8 mouse cellular contexts compared by ENCODE assay signal in the genomic region with DNA sequence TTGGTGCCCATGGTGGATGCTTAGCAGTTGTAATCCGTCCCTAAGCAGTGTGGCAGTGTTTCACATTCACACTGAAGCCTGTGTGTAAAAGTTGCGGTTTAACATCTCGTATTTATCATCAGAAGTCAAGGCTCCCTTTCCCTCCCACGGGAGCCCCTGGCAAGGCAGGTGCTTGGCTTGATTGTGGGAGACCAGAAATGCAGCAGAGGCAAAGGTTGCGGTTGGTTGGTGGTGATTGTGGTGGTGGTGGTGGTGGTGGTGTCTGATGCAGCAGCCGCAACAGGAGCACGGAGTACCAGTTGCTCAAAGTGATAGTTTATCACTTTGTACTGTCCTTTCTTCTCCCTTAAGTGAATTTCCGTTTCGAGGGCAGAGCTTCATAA. TPM values are rescaled to one million over a fixed set of nuclear protein-coding genes. Genes with fewer than 3 reads are reported as not detected.
A peak's percentile ranks its signal among the peaks of the same experiment; 100 is the strongest.
DNase-seq lines count a peak whose midpoint lies in the region; ATAC-seq and TF ChIP-seq lines count a peak whose summit lies in the region.

No protein-coding gene starts in this region.

- no peaks in the 10 kb centered on the region for H3K27me3 ChIP-seq in embryonic facial prominence, embryonic 15.5 days
- H3K27me3 ChIP-seq in liver, embryonic 11.5 days (replicated peaks; ENCODE audit: control insufficient read depth, insufficient read depth, low read length), result peaks cover 18% of the 10 kb centered on the region
- H3K27me3 ChIP-seq in stomach, embryonic 16.5 days (ENCODE audit: control insufficient read depth, insufficient read depth, low read length), result no peaks in the 10 kb centered on the region

- no peak overlapping the region for H3K9ac ChIP-seq in embryonic facial prominence, embryonic 15.5 days
- H3K9ac ChIP-seq in liver, embryonic 11.5 days (ENCODE audit: low read depth, low read length), result 0 out of 2 replicates have a peak overlapping the region, but pooled peaks have one; percentile 40
- H3K9ac ChIP-seq in stomach, embryonic 16.5 days (ENCODE audit: low read length), result no peak overlapping the region; the same call in 1 of the 2 replicates

- H3K4me3 ChIP-seq in left cerebral cortex, adult 2 months, result peak overlapping the region; percentile 67
- peak overlapping the region; percentile 70 for H3K4me3 ChIP-seq in embryonic facial prominence, embryonic 15.5 days (replicated peaks)
- H3K4me3 ChIP-seq in liver, embryonic 11.5 days (ENCODE audit: low read depth, low read length), result peak overlapping the region; percentile 59
- H3K4me3 ChIP-seq in stomach, embryonic 16.5 days (replicated peaks; ENCODE audit: low read length), result peak overlapping the region; percentile 67

- H3K36me3 ChIP-seq in embryonic facial prominence, embryonic 15.5 days, result no peaks in the 10 kb centered on the region
- no peaks in the 10 kb centered on the region for H3K36me3 ChIP-seq in liver, embryonic 11.5 days (ENCODE audit: control insufficient read depth, insufficient read depth, low read length)
- H3K36me3 ChIP-seq in stomach, embryonic 16.5 days (ENCODE audit: control insufficient read depth, insufficient read depth, low read length), result no peaks in the 10 kb centered on the region

- no peaks in the 10 kb centered on the region for H3K9me3 ChIP-seq in embryonic facial prominence, embryonic 15.5 days (replicated peaks)
- H3K9me3 ChIP-seq in liver, embryonic 11.5 days (ENCODE audit: control insufficient read depth, low read length), result no peaks in the 10 kb centered on the region
- no peaks in the 10 kb centered on the region for H3K9me3 ChIP-seq in stomach, embryonic 16.5 days (replicated peaks; ENCODE audit: control insufficient read depth, low read length)

- H3K4me2 ChIP-seq in embryonic facial prominence, embryonic 15.5 days (replicated peaks), result peak overlapping the region; percentile 84
- H3K4me2 ChIP-seq in liver, embryonic 11.5 days, result peak overlapping the region; percentile 93
- peak overlapping the region; percentile 91 for H3K4me2 ChIP-seq in stomach, embryonic 16.5 days (ENCODE audit: low read depth, low read length)

- WGBS in embryonic facial prominence, embryonic 15.5 days, result 16% methylated on average over 9 of the region's 9 CpGs
- 12% methylated on average over 9 of the region's 9 CpGs for WGBS in liver, embryonic 11.5 days
- WGBS in stomach, embryonic 16.5 days, result 32% methylated on average over 9 of the region's 9 CpGs

- no peak for DNase-seq in left cerebral cortex, adult 2 months (ENCODE audit: extremely low spot score in 1 of 2, low spot score in 2 of 2)
- no peak for DNase-seq in left cerebral cortex, adult 18-20 months (ENCODE audit: low spot score in 2 of 2)
- peak; percentile 43 for DNase-seq in liver, embryonic 11.5 days (ENCODE audit: low spot score)
- DNase-seq in spleen, adult 12 weeks (ENCODE audit: low spot score), result no peak
- DNase-seq in cerebellum, adult 8-10 months, result no peak
- no peak for DNase-seq in gastrocnemius, adult 8-10 months (ENCODE audit: low spot score in 2 of 2)

- H3K4me1 ChIP-seq in embryonic facial prominence, embryonic 15.5 days, result peaks cover 14% of the 10 kb centered on the region; the same call in 1 of the 2 replicates
- peaks cover 3% of the 10 kb centered on the region for H3K4me1 ChIP-seq in liver, embryonic 11.5 days (replicated peaks; ENCODE audit: control insufficient read depth, insufficient read depth, low read length)
- no peaks in the 10 kb centered on the region for H3K4me1 ChIP-seq in stomach, embryonic 16.5 days (ENCODE audit: control insufficient read depth, insufficient read depth, low read length)

- intact Hi-C loops in left cerebral cortex, adult 2 months (cut with DNase I), result loop anchor here (5.0 kb wide), 2 partner anchors 52 to 67 kb away; no protein-coding TSS in a partner anchor

- ATAC-seq in embryonic facial prominence, embryonic 15.5 days (ENCODE audit: insufficient number of reproducible peaks, low FRiP score, low TSS enrichment, low read depth), result no peak
- ATAC-seq in liver, embryonic 11.5 days (replicated peaks; ENCODE audit: low FRiP score), result peak; percentile 51; the same call in 1 of the 2 replicates
- ATAC-seq in stomach, embryonic 16.5 days (ENCODE audit: insufficient read depth, low FRiP score), result no peak

- TF ChIP-seq CTCF in left cerebral cortex, adult 2 months (IDR thresholded peaks at IDR 0.05), result no peak

- peak overlapping the region; percentile 80 for H3K27ac ChIP-seq in left cerebral cortex, adult 2 months
- H3K27ac ChIP-seq in embryonic facial prominence, embryonic 15.5 days (replicated peaks), result peak overlapping the region; percentile 68
- H3K27ac ChIP-seq in liver, embryonic 11.5 days (ENCODE audit: low read depth, low read length), result no peak overlapping the region
- no peak overlapping the region for H3K27ac ChIP-seq in stomach, embryonic 16.5 days (ENCODE audit: low read length)

RNA-seq across cellular contexts. Expression of gene Rnf182, which starts 0.3 kb away (rescaled TPM):
- total RNA-seq in left cerebral cortex, adult 2 months (2021), result 1 to 10 TPM; 7.6 to 7.8 TPM
- total RNA-seq in left cerebral cortex, adult 18-20 months (2021), result 1 to 10 TPM; 8.1 to 9.9 TPM
- 7.7 and 11.1 TPM in 2 replicates for polyA plus RNA-seq in embryonic facial prominence, embryonic 15.5 days (2015; fragmentation: Nextera tagmentation; extraction: Ambion mirVana)
- 0.45 and 1.3 TPM in 2 replicates for polyA plus RNA-seq in liver, embryonic 11.5 days (2014; fragmentation: Nextera tagmentation; extraction: Ambion mirVana)
- polyA plus RNA-seq in stomach, embryonic 16.5 days (2015; fragmentation: Nextera tagmentation; extraction: Ambion mirVana), result 1.5 and 2.9 TPM in 2 replicates
- under 1 TPM in 2 of 4 experiments, not detected in 2; 0.10 to 0.11 TPM for total RNA-seq in gastrocnemius, adult 8-10 months (2022)

RNA-seq across cellular contexts. Expression of gene Mcur1, which starts 55.2 kb away (rescaled TPM):
- total RNA-seq in left cerebral cortex, adult 2 months (2021), result 10 to 100 TPM; 15.8 to 17.8 TPM
- 10 to 100 TPM; 17.1 to 17.9 TPM for total RNA-seq in left cerebral cortex, adult 18-20 months (2021)
- 14.1 and 14.4 TPM in 2 replicates for polyA plus RNA-seq in embryonic facial prominence, embryonic 15.5 days (2015; fragmentation: Nextera tagmentation; extraction: Ambion mirVana)
- polyA plus RNA-seq in liver, embryonic 11.5 days (2014; fragmentation: Nextera tagmentation; extraction: Ambion mirVana), result 12.0 and 12.7 TPM in 2 replicates
- polyA plus RNA-seq in stomach, embryonic 16.5 days (2015; fragmentation: Nextera tagmentation; extraction: Ambion mirVana), result 10.1 and 10.6 TPM in 2 replicates
- total RNA-seq in gastrocnemius, adult 8-10 months (2022), result 10 to 100 TPM; 25.5 to 34.6 (median 30.2) TPM

Comparison
In these comparisons a context has a peak if more than half of its experiments do, and no peak if none do; other contexts are left out.
1. H3K27ac ChIP-seq: peak in left cerebral cortex, adult 2 months (single experiment) and embryonic facial prominence, embryonic 15.5 days (single experiment); none in liver, embryonic 11.5 days (single experiment) and stomach, embryonic 16.5 days (single experiment).
2. RNA of gene Rnf182, which starts 0.3 kb away (total RNA-seq): 8.1 to 9.9 TPM in left cerebral cortex, adult 18-20 months and 7.6 to 7.8 TPM in left cerebral cortex, adult 2 months; 0.10 to 0.11 TPM in gastrocnemius, adult 8-10 months; every median in the first group is over 4 times any median in the second.
3. Peak in every context shown above with its lines, with median percentiles within 50 percentile points of each other: H3K4me3 ChIP-seq and H3K4me2 ChIP-seq.